Mouse (Mus musculus) left cerebral cortex, postnatal 36 days (tissue): ENCODE measurements at regions not wholly inside any gene's neighbourhood (a gene's known extent, or its start where the extent isn't known, plus 50 kb on each side); places are given as distances from the start of the nearest gene placed in this dataset.
A peak's percentile ranks its signal among the peaks of the same experiment; 100 is the strongest.

Source experiments
- DNase-seq, 2 experiments: peaks; one replicate each; pipeline ENCODE4 v3.0.0; 2021 to 2022; ENCODE audit warnings: low spot score in 2 of 2, mixed read lengths in 1 of 2
- intact Hi-C: fragments of 180-260 bp; cut with DNase I; formaldehyde crosslinking; loops from one replicate; pipeline ENCODE4 v1.15.1; 2025

DNA sequence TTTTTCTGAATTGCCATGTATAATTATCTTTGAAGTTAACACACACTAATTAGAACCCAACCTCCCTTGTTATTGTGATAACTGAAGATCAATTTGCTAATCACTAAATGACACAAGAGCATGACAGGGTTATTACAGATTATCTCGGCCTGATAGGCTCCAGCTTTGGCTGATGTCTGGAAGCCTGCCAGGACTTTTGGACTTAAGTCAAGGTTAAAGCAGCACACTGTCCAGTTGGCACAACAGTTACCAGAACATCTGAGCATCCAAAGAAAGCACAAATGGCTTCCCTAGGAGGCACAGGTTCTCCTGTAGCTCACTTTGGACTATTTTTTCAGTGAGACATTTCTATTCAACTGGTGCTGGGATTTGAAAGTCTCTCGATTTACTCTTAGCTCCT lies 475.0 kb upstream of the A730009L09Rik start:
- intact Hi-C loops, result no loop called here
- DNase-seq, result no peak

GRCm38 (mm10) chr16:84042010-84042449 lies 472.9 kb upstream of the A730009L09Rik start:
- peak; percentile 22 to 33 for DNase-seq
- intact Hi-C loops, result no loop called here

GRCm38 (mm10) chr16:84045333-84045732 lies 469.6 kb upstream of the A730009L09Rik start:
- no peak for DNase-seq
- intact Hi-C loops, result no loop called here
